Mouse (Mus musculus) right cerebral cortex, adult 2 months (tissue): ENCODE measurements at regions not wholly inside any gene's neighbourhood (a gene's known extent, or its start where the extent isn't known, plus 50 kb on each side); places are given as distances from the start of the nearest gene placed in this dataset.

ENCODE experiments used
- DNase-seq, 2 experiments: peaks; one replicate each; pipeline ENCODE4 v3.0.0; 2021 to 2022; ENCODE audit warnings: low spot score in 2 of 2

DNA sequence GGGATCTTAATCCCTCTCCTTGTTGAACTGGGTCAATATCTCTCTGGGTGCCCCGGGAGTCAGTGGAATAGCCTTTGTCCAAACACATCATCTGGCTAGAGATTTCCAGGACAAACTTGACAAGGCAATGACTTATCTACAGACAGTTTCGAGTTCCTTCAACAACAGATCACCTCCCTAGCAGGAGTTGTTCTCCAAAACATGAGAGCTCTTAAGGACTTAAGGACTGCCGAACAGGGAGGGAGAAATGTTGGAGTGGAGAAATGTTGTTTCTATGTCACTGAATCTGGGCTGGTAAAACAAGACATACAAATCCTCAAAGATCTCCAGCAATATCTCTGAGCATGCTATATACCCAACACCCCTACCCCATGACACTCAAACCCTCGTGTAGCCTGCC lies 59.7 kb upstream of the Cox10 start:
- no peak for DNase-seq

DNA sequence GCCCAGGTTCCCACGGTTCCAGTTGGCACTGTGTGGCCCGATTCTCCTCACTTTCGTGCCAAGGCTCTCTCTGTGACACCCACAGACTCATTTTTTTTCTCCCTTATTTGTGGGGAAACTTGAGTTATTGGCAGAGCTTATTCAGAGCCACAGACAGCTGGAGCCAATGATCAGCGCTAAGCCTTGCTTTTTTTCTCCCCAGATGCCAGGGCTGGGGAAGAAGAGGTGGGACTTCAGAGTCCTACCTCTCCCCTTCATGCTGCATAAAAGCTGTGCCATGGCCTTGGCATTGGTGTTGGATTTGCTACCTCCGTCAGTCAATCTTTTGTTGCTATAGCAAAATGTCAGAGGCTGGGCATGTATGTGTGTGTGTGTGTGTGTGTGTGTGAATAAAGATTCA lies 56.5 kb upstream of the Cox10 start:
- DNase-seq: no peak

DNA sequence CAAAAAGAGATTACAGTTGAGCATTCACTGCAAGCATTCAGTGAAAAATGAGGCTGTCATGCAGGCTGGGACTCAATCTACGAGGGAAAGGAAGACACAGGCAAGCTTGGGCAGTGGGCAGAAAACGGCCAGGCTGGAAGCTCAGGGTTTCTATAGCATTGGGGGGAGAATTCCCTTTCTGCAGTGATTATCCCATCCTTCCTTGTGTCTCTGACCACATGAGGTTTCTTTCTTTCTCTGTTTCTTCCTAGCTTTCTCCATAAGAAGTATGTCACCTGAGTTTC lies 56.0 kb upstream of the Cox10 start:
- DNase-seq: no peak

DNA sequence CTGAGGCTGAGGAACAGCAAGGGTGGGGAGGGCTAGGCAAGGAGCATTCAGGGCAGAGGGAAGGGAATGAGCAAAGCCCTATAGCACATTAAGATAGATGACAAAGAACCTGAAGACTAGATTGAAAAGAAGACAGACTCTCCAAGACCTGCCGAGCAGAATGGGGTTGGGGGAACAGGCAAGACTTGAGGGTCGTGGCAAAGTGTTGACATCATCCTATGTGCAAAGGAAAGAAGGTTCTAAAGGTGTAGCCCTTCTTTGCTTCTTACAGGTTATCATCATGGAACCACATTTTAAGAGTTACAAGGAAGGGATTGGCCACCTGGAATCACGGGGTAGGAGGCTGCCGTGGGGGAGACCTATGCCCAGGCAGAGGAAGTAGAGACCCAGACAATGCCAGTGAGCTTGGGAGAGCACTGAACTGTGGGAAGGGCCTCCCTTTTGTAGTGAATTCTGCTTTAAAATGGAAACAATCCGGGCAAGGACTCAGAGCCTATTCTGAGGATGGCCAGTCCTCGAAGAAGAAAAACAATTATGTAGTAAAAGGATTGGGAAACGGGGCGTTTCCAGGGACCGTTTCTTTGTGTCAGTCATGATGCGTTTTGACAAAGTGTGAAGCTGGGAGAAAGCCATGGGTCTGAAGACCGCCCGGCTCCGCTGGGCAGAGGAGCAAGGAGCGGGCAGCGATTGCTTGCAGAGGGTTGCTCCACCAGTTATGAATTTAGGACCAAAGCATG lies 55.5 kb upstream of the Cox10 start:
- no peak for DNase-seq
